Mouse (Mus musculus): ENCODE measurements around the gene Asic2. TPM values are rescaled to one million over a fixed set of nuclear protein-coding genes. Genes with fewer than 3 reads are reported as not detected.

Gene Asic2
- total RNA-seq, 2 experiments from 2014 or later, result not detected

DNA sequence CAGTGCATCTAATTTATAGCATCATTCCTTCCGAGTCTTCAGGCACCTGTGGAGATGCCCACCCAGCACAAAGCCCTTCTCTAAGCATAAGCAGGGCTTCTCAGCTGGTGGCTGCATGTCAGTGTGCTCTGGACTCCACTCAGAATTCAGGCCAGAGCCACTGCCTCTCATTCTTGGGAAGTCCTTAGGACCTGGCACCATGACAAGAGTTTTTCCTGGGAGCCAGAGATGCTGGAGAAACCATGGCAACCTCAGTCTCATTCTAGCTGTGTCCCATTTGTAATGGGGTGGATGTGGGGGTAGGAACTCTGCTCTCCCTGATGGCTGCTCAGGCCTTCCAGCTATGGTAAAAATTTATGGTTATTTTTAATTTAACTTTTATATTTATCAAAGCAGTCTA is 1006.9 kb downstream of the Asic2 start:
- ATAC-seq (replicated peaks; ENCODE audit: poor library complexity), result no peak

DNA sequence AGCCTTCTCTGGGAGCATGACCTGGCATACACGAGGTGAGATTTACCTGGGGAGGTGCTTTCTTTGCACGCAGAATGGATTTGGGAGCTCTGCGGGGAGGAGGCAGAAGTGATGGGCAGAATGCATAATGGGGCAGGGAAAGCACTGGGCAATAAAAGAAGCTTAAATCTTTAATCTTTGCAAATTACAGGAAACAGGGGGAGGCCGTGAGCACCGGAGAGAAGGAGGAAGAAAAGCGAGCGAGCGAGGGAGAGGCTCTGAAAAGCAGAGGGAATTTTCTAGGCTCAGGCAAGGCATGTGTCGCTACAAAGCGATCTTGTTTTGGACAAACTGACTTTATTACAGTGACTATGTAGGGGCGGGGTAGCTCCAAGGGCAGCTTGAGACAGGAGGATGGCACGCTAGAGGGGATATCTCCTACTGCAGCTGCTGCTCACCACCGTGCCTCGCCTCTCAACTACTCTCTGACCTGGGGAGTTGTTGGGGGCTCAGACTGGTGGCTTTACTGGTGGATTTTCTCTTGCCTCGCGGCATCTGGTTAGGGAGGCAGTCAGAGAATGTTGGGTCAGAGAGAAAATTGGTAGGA is 1010.1 kb downstream of the Asic2 start:
- no peak for ATAC-seq (replicated peaks; ENCODE audit: poor library complexity)

DNA sequence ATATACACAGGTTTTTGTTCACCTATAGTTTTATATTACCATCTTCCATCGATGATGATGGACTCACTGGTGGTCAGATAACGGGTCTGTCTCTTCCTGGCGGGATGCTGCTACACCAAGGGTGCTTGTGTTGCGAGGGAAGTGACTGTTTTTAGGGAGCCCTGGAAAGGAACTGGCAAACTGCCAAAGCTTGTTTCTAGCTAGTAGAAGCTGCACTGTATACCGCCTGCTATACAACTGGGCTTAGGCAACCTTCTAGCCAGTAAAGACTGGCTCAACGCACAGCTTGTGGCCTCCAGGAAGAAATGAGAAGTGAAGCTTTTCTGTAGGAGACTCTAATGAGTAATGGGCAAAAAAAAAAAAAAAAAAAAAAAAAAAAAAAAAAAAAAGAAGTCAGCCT is 1012.3 kb downstream of the Asic2 start:
- ATAC-seq (replicated peaks; ENCODE audit: poor library complexity), result no peak

DNA sequence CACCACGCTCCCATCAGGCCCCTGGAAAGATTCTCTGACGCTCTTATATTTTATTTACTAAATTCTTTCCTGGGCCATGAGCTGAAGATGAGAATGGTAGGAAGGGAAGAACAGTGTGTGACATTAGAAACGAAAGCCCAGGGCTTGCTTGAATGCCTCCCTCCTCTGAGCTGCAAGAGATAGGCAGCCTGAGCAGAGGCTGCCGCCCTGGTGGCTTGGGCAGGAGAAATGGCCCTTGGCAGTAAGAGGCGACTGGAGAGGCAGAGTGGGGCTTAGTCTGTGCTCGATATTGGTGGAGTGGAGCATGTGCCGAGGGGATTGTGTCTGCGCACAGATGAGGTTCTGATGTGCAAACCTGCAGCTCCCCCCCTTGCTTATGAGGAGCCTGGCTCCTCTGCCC is 1014.1 kb downstream of the Asic2 start:
- ATAC-seq (replicated peaks; ENCODE audit: poor library complexity), result no peak

DNA sequence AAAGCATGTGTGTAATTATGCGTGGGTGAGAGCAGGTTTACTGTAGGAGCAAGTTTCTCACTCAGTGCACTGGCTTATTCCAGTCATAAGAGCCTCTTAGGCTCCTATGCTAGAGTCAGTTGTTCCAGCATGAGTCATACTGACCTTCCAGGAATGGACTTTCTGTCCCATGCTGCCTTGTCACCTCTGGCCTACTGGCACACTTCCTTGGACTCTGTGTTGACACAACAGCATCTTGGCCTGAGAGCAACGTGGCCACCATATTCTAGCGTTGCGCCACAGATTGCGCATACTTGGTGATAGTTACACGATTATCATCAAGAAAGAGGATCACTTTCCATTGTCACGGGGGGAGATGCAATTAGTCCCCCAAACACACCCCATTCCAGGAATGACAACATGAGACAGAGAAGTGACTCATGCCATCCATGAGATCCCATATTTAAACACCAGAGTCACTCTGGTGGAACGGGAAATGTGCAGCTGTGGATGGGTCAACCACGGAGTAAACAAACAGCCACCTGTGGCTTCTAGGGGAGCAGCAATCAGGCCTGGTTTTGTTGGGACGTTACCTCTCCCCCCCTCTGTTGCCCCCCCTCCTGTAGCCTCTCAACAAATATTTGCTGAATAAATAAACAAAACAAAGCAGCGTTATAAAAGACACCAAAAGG is 1019.1 kb downstream of the Asic2 start:
- ATAC-seq (replicated peaks; ENCODE audit: poor library complexity), result no peak

DNA sequence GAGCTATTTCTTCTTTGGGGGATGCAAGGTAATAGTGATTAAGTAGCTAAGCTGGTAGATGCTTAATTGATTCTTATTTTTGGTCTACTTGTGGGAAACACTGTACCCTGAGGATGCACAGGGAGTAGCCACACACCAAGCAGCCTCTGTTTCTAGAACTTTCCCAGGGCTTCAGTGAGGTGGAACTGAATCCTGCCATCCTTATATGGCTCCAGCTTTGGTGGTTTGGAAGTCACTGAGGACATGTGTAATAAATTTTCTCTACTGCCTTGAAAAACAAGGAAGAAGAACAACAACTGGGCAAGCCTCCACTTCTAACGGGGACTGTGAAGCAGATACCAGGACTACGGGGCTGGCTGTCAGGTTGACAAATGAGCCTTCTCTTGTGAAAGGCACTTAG is 1020.2 kb downstream of the Asic2 start:
- no peak for ATAC-seq (replicated peaks; ENCODE audit: poor library complexity)

GRCm38 (mm10) chr11:80946163-80946562 is 1022.1 kb downstream of the Asic2 start:
- no peak for ATAC-seq (replicated peaks; ENCODE audit: poor library complexity)

DNA sequence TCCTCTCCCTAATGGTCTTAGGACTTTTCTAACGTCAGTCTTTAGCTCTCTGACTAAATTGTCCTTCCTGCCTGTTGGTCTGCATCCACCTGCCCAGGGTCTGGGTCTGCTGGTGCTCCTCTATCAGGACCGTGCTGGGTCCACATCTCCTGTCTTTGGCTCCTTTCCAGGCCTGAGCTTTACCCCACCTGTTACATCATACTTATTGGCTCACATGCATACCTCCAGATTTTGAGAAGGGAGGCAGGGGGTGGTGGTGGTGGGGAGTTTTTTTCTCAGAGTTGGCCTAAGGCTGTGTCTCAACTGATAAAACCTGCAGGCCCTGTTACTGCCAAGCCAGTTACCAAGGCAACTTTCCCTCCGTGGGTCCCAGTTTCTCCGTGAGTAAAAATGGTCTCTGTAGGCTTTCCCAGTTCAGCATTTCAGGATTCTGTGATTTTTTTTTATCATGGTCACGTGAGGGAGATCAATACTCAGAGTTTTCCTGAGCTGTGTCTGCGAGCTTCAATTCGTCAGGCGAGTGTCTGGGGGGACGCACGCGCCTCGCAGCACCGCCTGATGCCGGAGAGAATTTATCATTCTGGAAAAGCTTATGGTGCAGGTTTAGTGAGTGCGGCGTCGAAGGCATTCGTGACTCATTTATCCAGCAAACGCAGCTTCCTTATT is 1044.8 kb downstream of the Asic2 start:
- no peak for ATAC-seq (replicated peaks; ENCODE audit: poor library complexity)

GRCm38 (mm10) chr11:80918332-80918731 is 1049.9 kb downstream of the Asic2 start:
- no peak for ATAC-seq (replicated peaks; ENCODE audit: poor library complexity)

GRCm38 (mm10) chr11:80917688-80918087 is 1050.6 kb downstream of the Asic2 start:
- no peak for ATAC-seq (replicated peaks; ENCODE audit: poor library complexity)

DNA sequence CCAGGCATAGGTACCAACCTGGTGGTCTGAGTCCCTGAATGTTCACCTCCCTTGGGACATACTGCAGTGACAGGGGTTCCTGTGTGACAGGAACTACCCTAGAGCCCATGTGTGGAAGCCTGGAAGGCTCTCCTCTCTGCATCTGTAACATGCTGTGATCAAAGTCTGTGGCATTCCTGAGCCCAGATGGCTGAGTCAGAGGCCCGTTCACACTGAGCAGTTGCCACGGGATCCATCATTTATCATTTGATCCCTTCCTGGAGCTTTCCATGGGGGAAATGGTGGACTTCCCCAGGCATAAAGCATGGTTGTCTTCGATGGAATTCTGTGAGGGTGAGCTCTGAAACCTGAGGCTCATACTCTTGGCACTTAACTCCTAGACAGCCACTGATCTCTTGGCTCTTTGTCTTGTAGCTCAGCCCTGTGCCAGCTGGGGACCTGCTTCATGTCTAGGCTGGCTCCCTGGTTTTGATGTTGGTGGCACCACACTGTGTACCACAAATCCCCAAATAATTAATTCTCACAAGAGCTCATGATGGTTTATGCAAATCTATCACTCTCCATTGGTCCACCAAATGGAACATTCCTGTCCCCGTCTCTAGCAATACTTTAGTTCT is 1054.7 kb downstream of the Asic2 start:
- no peak for ATAC-seq (replicated peaks; ENCODE audit: poor library complexity)

DNA sequence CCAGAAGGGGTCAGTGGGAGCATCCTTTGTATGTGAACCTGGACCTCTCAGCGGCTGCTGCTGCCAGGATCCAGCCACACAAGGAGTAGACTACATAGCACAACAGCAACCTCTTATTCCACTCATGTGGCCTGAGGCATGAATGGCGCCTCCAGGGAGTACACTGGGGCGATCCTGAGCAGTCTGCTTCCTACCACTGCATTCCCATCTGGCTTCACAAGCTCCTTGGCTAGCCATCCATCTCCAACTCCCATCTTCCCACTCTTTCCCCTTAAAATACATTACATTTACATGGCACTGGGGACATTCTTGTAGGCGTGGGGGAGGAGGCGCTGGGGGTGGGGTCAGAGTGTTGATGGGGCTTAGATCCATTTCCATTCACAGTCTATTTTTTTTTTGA is 1055.5 kb downstream of the Asic2 start:
- ATAC-seq (replicated peaks; ENCODE audit: poor library complexity), result no peak

DNA sequence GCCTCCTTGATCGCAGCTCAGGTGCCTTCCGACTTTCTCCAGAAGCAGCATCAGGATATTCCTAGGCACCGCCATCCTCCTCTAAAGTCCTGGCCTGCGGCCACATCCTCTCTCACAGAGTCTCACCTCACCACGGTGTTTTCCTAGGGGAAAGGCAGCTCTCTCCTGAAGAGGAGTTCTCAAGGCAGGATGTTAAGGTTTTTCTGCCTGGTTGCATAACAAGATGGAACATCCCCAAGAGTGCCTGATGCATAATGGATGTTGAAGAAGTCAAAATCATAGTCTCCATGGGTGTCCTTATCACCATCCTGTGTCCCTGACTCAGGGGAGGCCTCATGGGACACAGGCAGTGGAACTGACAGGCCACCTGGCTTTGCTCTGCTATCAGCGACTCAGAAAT is 1060.4 kb downstream of the Asic2 start:
- no peak for ATAC-seq (replicated peaks; ENCODE audit: poor library complexity)

DNA sequence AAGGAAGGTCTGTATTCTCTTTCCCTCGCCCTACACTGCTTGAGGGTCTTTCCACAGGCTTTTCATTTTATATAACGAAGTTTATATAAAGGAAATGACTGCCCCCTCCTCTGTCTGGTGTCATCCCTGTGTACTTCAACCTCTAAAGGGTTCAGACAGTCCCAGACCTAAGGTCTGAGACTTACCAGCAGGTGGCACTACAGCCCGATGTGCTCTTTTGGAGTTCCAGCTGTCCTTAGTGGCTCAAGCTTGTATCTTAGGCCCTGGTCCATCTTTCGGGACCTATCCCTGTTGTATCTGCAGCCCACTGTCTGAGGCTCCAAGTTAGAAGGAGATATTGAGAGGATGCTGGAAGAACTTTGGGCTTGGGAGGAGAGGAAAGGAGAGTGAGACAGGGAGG is 1061.8 kb downstream of the Asic2 start:
- no peak; the same call in 1 of the 2 replicates for ATAC-seq (replicated peaks; ENCODE audit: poor library complexity)

GRCm38 (mm10) chr11:80904559-80904958 is 1063.7 kb downstream of the Asic2 start:
- ATAC-seq (replicated peaks; ENCODE audit: poor library complexity), result no peak

GRCm38 (mm10) chr11:80903426-80903825 is 1064.8 kb downstream of the Asic2 start:
- no peak for ATAC-seq (replicated peaks; ENCODE audit: poor library complexity)

DNA sequence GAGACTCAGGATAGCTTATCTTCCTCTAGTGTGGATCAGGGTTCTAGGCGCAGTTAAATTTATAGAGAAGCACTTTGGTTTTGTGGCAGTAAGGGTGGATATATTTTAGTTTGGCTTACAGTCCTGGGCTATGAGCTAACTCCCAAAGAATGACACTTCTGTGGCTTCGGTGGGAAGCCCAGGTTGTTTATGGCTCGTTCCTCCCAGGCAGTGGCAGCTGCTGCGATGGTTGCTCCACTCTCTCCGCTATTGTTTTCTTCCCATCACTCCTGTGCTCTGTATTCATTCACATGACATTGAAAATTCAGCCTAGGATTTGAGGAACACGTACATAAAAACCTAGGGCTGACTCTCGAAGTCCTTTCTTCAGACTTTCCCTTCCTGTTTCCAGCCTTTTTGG is 1065.6 kb downstream of the Asic2 start:
- no peak for ATAC-seq (replicated peaks; ENCODE audit: poor library complexity)

- ATAC-seq (replicated peaks; ENCODE audit: poor library complexity), result no peak
Measured at GRCm38 (mm10) chr11:80900555-80900954, 1067.7 kb downstream of the Asic2 start.

- ATAC-seq (replicated peaks; ENCODE audit: poor library complexity), result no peak
Measured at GRCm38 (mm10) chr11:80895853-80896252, 1072.4 kb downstream of the Asic2 start.

- ATAC-seq (replicated peaks; ENCODE audit: poor library complexity), result no peak
Measured at GRCm38 (mm10) chr11:80889336-80890063, 1078.8 kb downstream of the Asic2 start.

- ATAC-seq (replicated peaks; ENCODE audit: poor library complexity), result no peak
Measured at GRCm38 (mm10) chr11:80887021-80887420, 1081.2 kb downstream of the Asic2 start.

Data from megakaryocyte progenitor cell, adult 5-6 weeks (primary cell).